Mouse (Mus musculus) megakaryocyte, embryonic 14.5 days (primary cell): Measurements from ENCODE around the gene Shc3. TPM values are rescaled to one million over a fixed set of nuclear protein-coding genes. Genes with fewer than 3 reads are reported as not detected.

Source experiments
- H3K27me3 ChIP-seq: replicated peaks from 2 replicates; pipeline ENCODE3; 2012; ENCODE audit warnings: inconsistent platforms
- H3K36me3 ChIP-seq: replicated peaks from 2 replicates; pipeline ENCODE3; 2012; ENCODE audit warnings: low read length, inconsistent platforms, mixed read lengths
- H3K4me1 ChIP-seq: 2 replicates; pipeline ENCODE4 v1.6.1; 2012; ENCODE audit warnings: inconsistent platforms
- H3K4me3 ChIP-seq: replicated peaks from 2 replicates; pipeline ENCODE3; 2012; ENCODE audit warnings: moderate library complexity, mild to moderate bottlenecking, inconsistent platforms
- H3K9me3 ChIP-seq: 2 replicates; pipeline ENCODE4 v1.6.1; 2012; ENCODE audit warnings: inconsistent platforms
- FLI1 ChIP-seq: IDR thresholded peaks from 2 replicates; pipeline ENCODE4 v1.6.1; 2012; ENCODE audit warnings: low read length, inconsistent platforms, mixed read lengths
- GATA1 ChIP-seq: IDR thresholded peaks from 3 replicates; pipeline ENCODE4 v1.6.1; 2012; ENCODE audit warnings: mixed read lengths, low read length, inconsistent platforms, borderline replicate concordance
- polyA plus RNA-seq: library from polyadenylated mRNA; stranded (reverse); fragments of >175 nt; gene quantifications from 2 replicates; pipeline ENCODE4 v1.2.3, GENCODE M21; 2012; ENCODE audit warnings: low replicate concordance; ENCODE audit not compliant: insufficient read depth

The Shc3 gene
- polyA plus RNA-seq, 1 experiment = not detected

DNA sequence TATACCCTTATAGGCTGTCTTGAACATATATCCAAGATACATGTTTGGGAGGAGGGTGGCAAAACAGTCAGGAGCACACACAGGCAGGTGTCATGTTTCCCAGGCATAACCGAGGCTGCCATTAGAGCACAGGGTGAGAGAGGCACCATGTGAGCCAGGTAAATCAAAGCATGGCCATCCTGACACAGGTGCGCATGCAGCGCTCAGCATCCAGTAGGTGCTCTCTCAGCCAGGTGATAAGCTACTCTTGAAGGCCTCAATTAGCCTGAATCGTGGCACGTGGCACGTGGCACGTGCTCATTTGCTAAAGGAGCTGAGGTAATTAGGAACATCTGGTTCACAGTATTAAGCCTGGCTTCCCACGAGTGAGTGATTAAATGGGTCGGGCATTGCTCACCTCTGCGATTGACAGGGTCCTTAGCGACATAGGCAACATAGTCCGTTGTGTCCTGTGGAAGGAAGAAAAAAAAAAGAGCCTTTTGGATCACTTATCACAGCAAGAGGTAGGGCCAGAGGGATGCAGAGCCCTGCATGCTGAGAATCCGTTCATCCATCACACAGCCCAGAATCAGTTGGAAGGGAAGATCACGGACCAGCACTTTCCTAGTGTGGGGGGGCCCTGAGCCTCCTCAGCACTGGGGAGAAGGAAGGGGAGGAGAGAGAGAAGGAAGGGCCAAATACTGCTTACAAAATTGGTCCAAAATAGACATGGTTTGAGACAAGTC is 102.9 kb downstream of the Shc3 start:
- Histone ChIP-seq H3K4me3 (peak overlapping the region; percentile 6), H3K36me3 (no peaks in the 10 kb centered on the region), H3K4me1 (no peaks in the 10 kb centered on the region), H3K9me3 (0 out of 2 replicates have a peak, but pooled peaks cover 7% of the 10 kb centered on the region), H3K27me3 (no peaks in the 10 kb centered on the region)
- TF ChIP-seq FLI1 = no peak
- TF ChIP-seq GATA1 = no peak

- Histone ChIP-seq H3K4me1 (no peaks in the 10 kb centered on the region), H3K4me3 (no peak overlapping the region), H3K9me3 (0 out of 2 replicates have a peak, but pooled peaks cover 7% of the 10 kb centered on the region), H3K36me3 (no peaks in the 10 kb centered on the region), H3K27me3 (no peaks in the 10 kb centered on the region)
- TF ChIP-seq FLI1 (no peak), GATA1 (no peak)
Observed at GRCm38 (mm10) chr13:51464294-51464693, 104.9 kb downstream of the Shc3 start.

DNA sequence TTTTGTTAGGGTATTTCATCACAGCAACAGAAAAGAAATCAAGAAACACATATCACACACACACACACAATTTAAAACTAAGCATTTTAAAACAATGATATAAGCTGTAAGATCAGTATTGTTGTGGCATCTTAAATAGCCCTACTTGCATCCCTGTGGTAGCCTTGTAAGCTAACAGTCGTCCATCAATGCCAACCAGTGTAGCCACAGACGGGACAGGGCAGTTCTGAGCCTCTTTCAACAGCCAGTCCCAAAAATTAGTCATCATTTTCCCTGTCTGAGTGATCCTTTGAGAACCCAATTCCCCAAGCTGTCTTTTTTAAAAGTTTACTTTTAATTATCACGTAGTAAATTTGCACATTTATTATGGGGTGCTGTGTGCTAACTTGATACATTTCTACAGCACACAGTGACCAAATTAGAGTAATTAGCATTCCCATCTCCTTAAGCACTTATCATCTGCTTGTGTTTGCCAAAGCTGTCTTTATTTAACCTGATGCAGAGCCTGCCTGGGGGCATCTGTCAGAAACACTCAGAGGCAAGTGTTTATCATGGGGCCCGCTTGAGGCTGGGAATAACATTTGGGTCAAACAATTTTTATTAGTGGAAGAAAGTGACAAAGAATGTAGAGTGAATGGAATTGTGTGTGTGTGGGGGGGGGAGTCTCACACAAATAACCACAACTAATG is 112.9 kb downstream of the Shc3 start:
- no peaks in the 10 kb centered on the region for H3K9me3 ChIP-seq
- H3K4me3 ChIP-seq = no peak overlapping the region
- no peaks in the 10 kb centered on the region for H3K4me1 ChIP-seq
- no peaks in the 10 kb centered on the region for H3K36me3 ChIP-seq
- no peaks in the 10 kb centered on the region for H3K27me3 ChIP-seq
- TF ChIP-seq GATA1 (no peak), FLI1 (no peak)

- TF ChIP-seq FLI1 (no peak), GATA1 (no peak)
- no peaks in the 10 kb centered on the region for H3K4me1 ChIP-seq
- H3K36me3 ChIP-seq = no peaks in the 10 kb centered on the region
- peaks cover 3% of the 10 kb centered on the region for H3K27me3 ChIP-seq
- no peak overlapping the region for H3K4me3 ChIP-seq
- peaks cover 8% of the 10 kb centered on the region; the same call in 1 of the 2 replicates for H3K9me3 ChIP-seq
Observed at GRCm38 (mm10) chr13:51446550-51446949, 122.7 kb downstream of the Shc3 start.

GRCm38 (mm10) chr13:51442922-51443321 is 126.3 kb downstream of the Shc3 start:
- no peaks in the 10 kb centered on the region for H3K4me1 ChIP-seq
- H3K27me3 ChIP-seq = no peaks in the 10 kb centered on the region
- H3K36me3 ChIP-seq = no peaks in the 10 kb centered on the region
- H3K4me3 ChIP-seq = no peak overlapping the region
- TF ChIP-seq GATA1 = no peak
- TF ChIP-seq FLI1 = no peak
- H3K9me3 ChIP-seq = peaks cover 8% of the 10 kb centered on the region; the same call in 1 of the 2 replicates

GRCm38 (mm10) chr13:51437105-51438085 is 131.8 kb downstream of the Shc3 start:
- no peak overlapping the region for H3K4me3 ChIP-seq
- no peaks in the 10 kb centered on the region; the same call in 1 of the 2 replicates for H3K4me1 ChIP-seq
- TF ChIP-seq GATA1 (no peak), FLI1 (no peak)
- no peaks in the 10 kb centered on the region for H3K36me3 ChIP-seq
- peaks cover under 1% of the 10 kb centered on the region; the same call in 1 of the 2 replicates for H3K9me3 ChIP-seq
- H3K27me3 ChIP-seq = peaks cover 3% of the 10 kb centered on the region

DNA sequence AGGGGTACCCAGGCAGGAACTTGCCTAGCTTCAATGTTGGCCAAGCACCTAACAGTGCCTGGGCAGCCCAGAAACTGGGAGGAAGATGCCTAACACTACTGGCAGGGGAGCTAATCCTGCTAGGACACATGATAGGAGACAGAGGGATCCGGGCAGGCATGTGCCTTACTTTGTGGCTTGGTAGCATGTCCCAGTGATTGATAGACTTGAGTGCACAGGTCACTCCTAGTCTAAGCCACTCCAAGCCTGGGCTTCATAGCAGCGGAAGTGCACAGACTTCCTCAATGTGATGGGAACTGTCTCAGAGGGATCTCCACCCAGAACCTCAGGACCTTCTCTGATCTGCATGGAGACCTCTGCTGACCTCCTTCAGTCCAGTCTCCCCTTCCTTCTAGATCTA is 134.1 kb downstream of the Shc3 start:
- H3K4me3 ChIP-seq = no peak overlapping the region
- TF ChIP-seq FLI1 (no peak), GATA1 (no peak)
- H3K27me3 ChIP-seq = peaks cover 5% of the 10 kb centered on the region
- no peaks in the 10 kb centered on the region; the same call in 1 of the 2 replicates for H3K4me1 ChIP-seq
- no peaks in the 10 kb centered on the region for H3K36me3 ChIP-seq
- no peaks in the 10 kb centered on the region for H3K9me3 ChIP-seq

- H3K9me3 ChIP-seq = no peaks in the 10 kb centered on the region
- TF ChIP-seq FLI1 (no peak), GATA1 (no peak)
- H3K4me1 ChIP-seq = no peaks in the 10 kb centered on the region; the same call in 1 of the 2 replicates
- H3K4me3 ChIP-seq = no peak overlapping the region
- H3K36me3 ChIP-seq = no peaks in the 10 kb centered on the region
- H3K27me3 ChIP-seq = peaks cover 5% of the 10 kb centered on the region
Observed at GRCm38 (mm10) chr13:51434460-51434859, 134.8 kb downstream of the Shc3 start.

DNA sequence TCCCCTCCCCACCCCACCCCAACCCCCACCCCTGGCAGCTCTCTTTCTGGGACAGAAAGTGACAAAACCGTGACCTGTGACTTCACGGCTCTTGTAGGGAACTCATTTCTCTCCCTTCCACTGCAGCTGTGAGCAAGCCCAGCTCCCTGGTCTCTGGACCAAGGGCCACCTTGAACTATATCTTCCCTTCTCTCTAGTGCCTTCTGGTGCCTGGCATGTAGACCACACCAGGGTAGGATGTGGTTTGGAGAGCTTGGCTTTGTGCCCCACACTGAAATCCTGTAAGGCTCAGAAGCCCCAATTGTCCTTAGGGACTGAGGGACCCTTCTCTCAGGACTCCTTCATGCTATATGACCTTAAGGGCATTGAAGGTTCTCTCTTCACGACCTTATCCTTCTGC is 135.8 kb downstream of the Shc3 start:
- Histone ChIP-seq H3K36me3 (no peaks in the 10 kb centered on the region), H3K4me3 (no peak overlapping the region), H3K9me3 (no peaks in the 10 kb centered on the region), H3K4me1 (no peaks in the 10 kb centered on the region; the same call in 1 of the 2 replicates), H3K27me3 (peaks cover 5% of the 10 kb centered on the region)
- TF ChIP-seq FLI1 (no peak), GATA1 (no peak)
